ENCODE assay signal across 21 mouse cellular contexts in the genomic region with DNA sequence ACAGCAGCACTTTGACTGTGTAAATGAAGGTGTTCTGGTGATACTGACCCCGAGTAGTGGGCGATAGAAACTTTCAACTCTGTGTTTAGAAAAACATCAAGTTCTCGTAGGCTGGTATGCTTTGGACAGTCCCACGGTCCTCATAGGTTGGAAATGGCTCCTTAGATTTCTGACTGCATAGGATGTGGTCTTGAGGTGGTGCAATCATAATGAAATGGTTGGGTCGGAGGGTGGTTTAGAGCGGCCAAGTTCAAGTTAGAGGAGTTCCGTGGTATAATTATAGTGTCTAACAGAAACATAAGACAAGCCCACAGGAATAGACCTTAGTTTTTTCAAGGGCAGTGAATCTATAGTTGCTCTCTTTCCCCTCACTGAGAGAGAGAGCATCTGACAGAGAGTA.
DNase-seq lines count a peak whose midpoint lies in the region; ATAC-seq lines count a peak whose summit lies in the region.
"Had no signal": no experiment of that assay in that cellular context is flagged by ENCODE, and none has a peak within 500 bp of the region (broad histone marks: within the 10 kb centered on the region; RNA-seq: fewer than 3 reads in every experiment).

No protein-coding gene starts in this region.

- no peak for DNase-seq in embryonic facial prominence, embryonic 14.5 days (ENCODE audit: low spot score)
- no peak for DNase-seq in embryonic facial prominence, embryonic 10.5 days (ENCODE audit: low spot score)
- DNase-seq in neural tube, embryonic 10.5 days (ENCODE audit: extremely low spot score, low spot score), result no peak
- no peak for DNase-seq in layer of hippocampus, adult 18-20 months (ENCODE audit: low spot score in 2 of 2)
- no peak for DNase-seq in MN1 (ENCODE audit: low spot score)
- DNase-seq: adrenal gland, postnatal 10 days; adrenal gland, postnatal 36 days; forebrain, postnatal 0 days; gastrocnemius, postnatal 36 days; heart, adult 11 months had no signal

- H3K36me3 ChIP-seq in embryonic facial prominence, embryonic 14.5 days (ENCODE audit: control insufficient read depth, insufficient read depth, low read length), result peaks cover 53% of the 10 kb centered on the region
- peaks cover 80% of the 10 kb centered on the region for H3K36me3 ChIP-seq in embryonic facial prominence, embryonic 10.5 days (replicated peaks)
- peaks cover 45% of the 10 kb centered on the region for H3K36me3 ChIP-seq in neural tube, embryonic 15.5 days

- H3K9me3 ChIP-seq in embryonic facial prominence, embryonic 14.5 days (ENCODE audit: control insufficient read depth, low read length), result no peaks in the 10 kb centered on the region
- no peaks in the 10 kb centered on the region for H3K9me3 ChIP-seq in embryonic facial prominence, embryonic 10.5 days
- H3K9me3 ChIP-seq in neural tube, embryonic 15.5 days (replicated peaks), result no peaks in the 10 kb centered on the region
- H3K9me3 ChIP-seq: embryonic facial prominence, embryonic 12.5 days; forebrain, embryonic 10.5 days; hindbrain, embryonic 12.5 days; hindbrain, embryonic 15.5 days had no signal

- no peak overlapping the region for H3K4me2 ChIP-seq in embryonic facial prominence, embryonic 14.5 days (ENCODE audit: low read depth, low read length)
- no peak overlapping the region for H3K4me2 ChIP-seq in neural tube, embryonic 15.5 days
- H3K4me2 ChIP-seq: embryonic facial prominence, embryonic 12.5 days; heart, embryonic 11.5 days; hindbrain, embryonic 12.5 days; hindbrain, embryonic 15.5 days had no signal

- peak; percentile 20; the same call in 1 of the 2 replicates for ATAC-seq in embryonic facial prominence, embryonic 14.5 days (ENCODE audit: low read depth)
- ATAC-seq in neural tube, embryonic 15.5 days (ENCODE audit: low FRiP score), result no peak
- ATAC-seq in granulocyte monocyte progenitor cell, adult 5-6 weeks (replicated peaks; ENCODE audit: poor library complexity, severe bottlenecking), result peak; percentile 73
- ATAC-seq: activated CD4-positive, CD25-positive, alpha-beta regulatory T cell, adult 4 months; CD4-positive, CD25-positive, alpha-beta regulatory T cell, adult 4 months; forebrain, embryonic 14.5 days; forebrain, postnatal 0 days; intestine, postnatal 0 days had no signal

- H3K27ac ChIP-seq in embryonic facial prominence, embryonic 14.5 days (replicated peaks; ENCODE audit: low read depth, low read length), result no peak overlapping the region
- H3K27ac ChIP-seq in embryonic facial prominence, embryonic 10.5 days (replicated peaks), result no peak overlapping the region
- H3K27ac ChIP-seq in neural tube, embryonic 15.5 days (replicated peaks), result peak overlapping the region; percentile 28; the same call in 1 of the 2 replicates
- H3K27ac ChIP-seq: embryonic facial prominence, embryonic 12.5 days; forebrain, embryonic 10.5 days; hindbrain, embryonic 12.5 days; hindbrain, embryonic 15.5 days had no signal

- H3K9ac ChIP-seq in embryonic facial prominence, embryonic 14.5 days (ENCODE audit: low read depth, low read length), result no peak overlapping the region
- H3K9ac ChIP-seq in neural tube, embryonic 15.5 days (replicated peaks), result no peak overlapping the region
- H3K9ac ChIP-seq: embryonic facial prominence, embryonic 12.5 days; forebrain, postnatal 0 days; hindbrain, embryonic 12.5 days; hindbrain, embryonic 15.5 days had no signal

- WGBS in embryonic facial prominence, embryonic 14.5 days, result 87% methylated on average over 7 of the region's 7 CpGs
- 97% methylated on average over 7 of the region's 7 CpGs for WGBS in embryonic facial prominence, embryonic 10.5 days
- 97% methylated on average over 7 of the region's 7 CpGs for WGBS in neural tube, embryonic 15.5 days

- H3K27me3 ChIP-seq in embryonic facial prominence, embryonic 14.5 days (replicated peaks; ENCODE audit: control insufficient read depth, insufficient read depth, low read length), result no peaks in the 10 kb centered on the region
- H3K27me3 ChIP-seq in embryonic facial prominence, embryonic 10.5 days (replicated peaks; ENCODE audit: low read depth, poor library complexity, severe bottlenecking), result no peaks in the 10 kb centered on the region
- no peaks in the 10 kb centered on the region for H3K27me3 ChIP-seq in neural tube, embryonic 15.5 days (replicated peaks)
- H3K27me3 ChIP-seq: embryonic facial prominence, embryonic 12.5 days; hindbrain, embryonic 12.5 days; hindbrain, embryonic 15.5 days had no signal

- H3K4me1 ChIP-seq in embryonic facial prominence, embryonic 14.5 days (ENCODE audit: control insufficient read depth, insufficient read depth, low read length), result peaks cover 14% of the 10 kb centered on the region
- peaks cover 22% of the 10 kb centered on the region for H3K4me1 ChIP-seq in embryonic facial prominence, embryonic 10.5 days
- peaks cover 27% of the 10 kb centered on the region for H3K4me1 ChIP-seq in neural tube, embryonic 15.5 days

- H3K4me3 ChIP-seq in embryonic facial prominence, embryonic 14.5 days (ENCODE audit: low read depth, low read length), result no peak overlapping the region
- H3K4me3 ChIP-seq in embryonic facial prominence, embryonic 10.5 days, result no peak overlapping the region
- no peak overlapping the region for H3K4me3 ChIP-seq in neural tube, embryonic 15.5 days (replicated peaks)
- H3K4me3 ChIP-seq: embryonic facial prominence, embryonic 12.5 days; forebrain, embryonic 10.5 days; hindbrain, embryonic 12.5 days; hindbrain, embryonic 15.5 days had no signal
